Mouse (Mus musculus): ENCODE results near the gene Akap6.

GRCm38 (mm10) chr12:53063003-53063402 is 363.8 kb downstream of the Akap6 start:
- no peak for TF ChIP-seq POLR2A (IDR thresholded peaks at IDR 0.05; ENCODE audit: control insufficient read depth in 1 of 2, insufficient read depth in 1 of 2, low read depth in 1 of 2, low read length in 2 of 2, poor library complexity in 1 of 2)
- TF ChIP-seq CHD2 (IDR thresholded peaks at IDR 0.05; ENCODE audit: low read length): no peak
- TF ChIP-seq USF1 (IDR thresholded peaks at IDR 0.05; ENCODE audit: low read depth, low read length): no peak
- no peak for TF ChIP-seq ZNF384 (IDR thresholded peaks at IDR 0.05; ENCODE audit: low read depth, low read length)
- no peak for TF ChIP-seq GATA1 (IDR thresholded peaks at IDR 0.05; ENCODE audit: low read depth, low read length)
- TF ChIP-seq TCF12 (IDR thresholded peaks at IDR 0.05; ENCODE audit: low read depth, low read length): no peak
- no peak for TF ChIP-seq CTCF (IDR thresholded peaks at IDR 0.05 in 2 of 3, conservative IDR thresholded peaks at IDR 0.05 in 1 of 3; ENCODE audit: control insufficient read depth in 1 of 3, insufficient read depth in 1 of 3, low read depth in 2 of 3, low read length in 3 of 3, poor library complexity in 1 of 3, severe bottlenecking in 1 of 3)
- no peak for TF ChIP-seq MXI1 (IDR thresholded peaks at IDR 0.05; ENCODE audit: low read depth, low read length)
- TF ChIP-seq EP300 (IDR thresholded peaks at IDR 0.05; ENCODE audit: low read depth in 1 of 2, low read length in 2 of 2): no peak
